Mouse (Mus musculus): ENCODE data around the gene Acot12. TPM values are rescaled to one million over a fixed set of nuclear protein-coding genes. Genes with fewer than 3 reads are reported as not detected.
"Not testable (repeated sequence)": the region's sequence is repeated elsewhere in the genome, so short reads cannot be mapped to it uniquely, and the experiment has no call there.

The Acot12 gene
- total RNA-seq, 2 experiments from 2014 or later = not detected

GRCm38 (mm10) chr13:91758316-91759048, 17.2 kb downstream of the Acot12 start:
- no peak for ATAC-seq (replicated peaks; ENCODE audit: low FRiP score, low TSS enrichment, poor library complexity, severe bottlenecking)

GRCm38 (mm10) chr13:91759791-91760190, 18.5 kb downstream of the Acot12 start:
- ATAC-seq (replicated peaks; ENCODE audit: low FRiP score, low TSS enrichment, poor library complexity, severe bottlenecking) = no peak

- ATAC-seq (replicated peaks; ENCODE audit: low FRiP score, low TSS enrichment, poor library complexity, severe bottlenecking) = no peak
Measured at GRCm38 (mm10) chr13:91760302-91761050, 19.2 kb downstream of the Acot12 start.

- no peak for ATAC-seq (replicated peaks; ENCODE audit: low FRiP score, low TSS enrichment, poor library complexity, severe bottlenecking)
Measured at GRCm38 (mm10) chr13:91761654-91762445, 20.5 kb downstream of the Acot12 start.

GRCm38 (mm10) chr13:91763654-91764053, 22.3 kb downstream of the Acot12 start:
- not testable (repeated sequence) for ATAC-seq (replicated peaks; ENCODE audit: low FRiP score, low TSS enrichment, poor library complexity, severe bottlenecking)

GRCm38 (mm10) chr13:91765627-91766026, 24.3 kb downstream of the Acot12 start:
- no peak for ATAC-seq (replicated peaks; ENCODE audit: low FRiP score, low TSS enrichment, poor library complexity, severe bottlenecking)

- no peak for ATAC-seq (replicated peaks; ENCODE audit: low FRiP score, low TSS enrichment, poor library complexity, severe bottlenecking)
Measured at GRCm38 (mm10) chr13:91768683-91769651, 27.7 kb downstream of the Acot12 start.

- no peak for ATAC-seq (replicated peaks; ENCODE audit: low FRiP score, low TSS enrichment, poor library complexity, severe bottlenecking)
Measured at GRCm38 (mm10) chr13:91778092-91778491, 36.8 kb downstream of the Acot12 start.

- ATAC-seq (replicated peaks; ENCODE audit: low FRiP score, low TSS enrichment, poor library complexity, severe bottlenecking) = 0 out of 2 replicates have a peak, but pooled peaks have one; percentile 22
Measured at GRCm38 (mm10) chr13:91779892-91780291, 38.6 kb downstream of the Acot12 start.

GRCm38 (mm10) chr13:91792035-91792434, 50.7 kb downstream of the Acot12 start:
- 0 out of 2 replicates have a peak, but pooled peaks have one; percentile 50 for ATAC-seq (replicated peaks; ENCODE audit: low FRiP score, low TSS enrichment, poor library complexity, severe bottlenecking)

GRCm38 (mm10) chr13:91794926-91795436, 53.7 kb downstream of the Acot12 start:
- no peak for ATAC-seq (replicated peaks; ENCODE audit: low FRiP score, low TSS enrichment, poor library complexity, severe bottlenecking)

- no peak for ATAC-seq (replicated peaks; ENCODE audit: low FRiP score, low TSS enrichment, poor library complexity, severe bottlenecking)
Measured at GRCm38 (mm10) chr13:91795593-91795992, 54.3 kb downstream of the Acot12 start.

- no peak for ATAC-seq (replicated peaks; ENCODE audit: low FRiP score, low TSS enrichment, poor library complexity, severe bottlenecking)
Measured at GRCm38 (mm10) chr13:91796003-91796402, 54.7 kb downstream of the Acot12 start.

GRCm38 (mm10) chr13:91796916-91797315, 55.6 kb downstream of the Acot12 start:
- ATAC-seq (replicated peaks; ENCODE audit: low FRiP score, low TSS enrichment, poor library complexity, severe bottlenecking) = no peak

- ATAC-seq (replicated peaks; ENCODE audit: low FRiP score, low TSS enrichment, poor library complexity, severe bottlenecking) = no peak
Measured at GRCm38 (mm10) chr13:91797442-91797841, 56.1 kb downstream of the Acot12 start.

- no peak for ATAC-seq (replicated peaks; ENCODE audit: low FRiP score, low TSS enrichment, poor library complexity, severe bottlenecking)
Measured at GRCm38 (mm10) chr13:91801726-91802125, 60.4 kb downstream of the Acot12 start.

- ATAC-seq (replicated peaks; ENCODE audit: low FRiP score, low TSS enrichment, poor library complexity, severe bottlenecking) = peak; percentile 97
Measured at GRCm38 (mm10) chr13:91807155-91807839, 66.0 kb downstream of the Acot12 start, which contains the start of gene Zcchc9. Zcchc9 (minus strand) TSS chr13:91807705.
